Mouse (Mus musculus): ENCODE data around the gene Zfp663.

DNA sequence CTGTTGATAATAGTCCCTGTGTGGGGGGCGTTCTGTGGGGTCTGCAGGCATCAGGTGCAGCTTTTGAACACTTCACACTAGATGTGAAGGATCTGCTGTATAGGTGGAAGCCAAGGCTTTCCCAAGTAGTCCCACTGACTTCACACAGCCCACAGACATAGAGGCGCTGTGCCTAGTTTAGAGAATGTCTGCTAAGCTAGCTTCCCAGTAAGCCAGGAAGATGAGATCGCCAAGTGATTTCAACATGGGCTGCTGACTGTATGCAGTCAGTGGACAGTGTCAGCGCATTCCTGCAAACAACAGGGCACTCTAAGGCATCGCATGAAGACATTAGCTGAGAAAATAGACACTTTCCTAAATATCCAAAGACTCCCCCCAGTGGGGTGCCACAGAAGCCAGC, 6.9 kb upstream of the Zfp663 start:
- TF ChIP-seq CTCF (IDR thresholded peaks at IDR 0.05; ENCODE audit: low read depth) (no peak), EP300 (IDR thresholded peaks at IDR 0.05; ENCODE audit: low read depth) (no peak)

Data from liver, embryonic 14.5 days (tissue).